Mouse (Mus musculus) heart, adult 2 months (tissue): Measurements from ENCODE around the gene Olfml1.

Experiments used
- CTCF ChIP-seq: fragments of 200-600 bp; IDR thresholded peaks from 2 replicates; pipeline ENCODE4 v1.8.1; 2022; ENCODE audit warnings: antibody characterized with exemption, mild to moderate bottlenecking, moderate library complexity
- EP300 ChIP-seq: fragments of 200-500 bp; IDR thresholded peaks from 2 replicates; pipeline ENCODE4 v1.6.1; 2011; ENCODE audit warnings: low read depth, low read length, control low read depth; ENCODE audit not compliant: insufficient read depth

GRCm38 (mm10) chr7:107521411-107521810, 45.8 kb upstream of the Olfml1 start:
- TF ChIP-seq CTCF: no peak
- TF ChIP-seq EP300: no peak
